Mouse (Mus musculus): Measurements from ENCODE around the gene Nedd8.

The Nedd8 gene

DNA sequence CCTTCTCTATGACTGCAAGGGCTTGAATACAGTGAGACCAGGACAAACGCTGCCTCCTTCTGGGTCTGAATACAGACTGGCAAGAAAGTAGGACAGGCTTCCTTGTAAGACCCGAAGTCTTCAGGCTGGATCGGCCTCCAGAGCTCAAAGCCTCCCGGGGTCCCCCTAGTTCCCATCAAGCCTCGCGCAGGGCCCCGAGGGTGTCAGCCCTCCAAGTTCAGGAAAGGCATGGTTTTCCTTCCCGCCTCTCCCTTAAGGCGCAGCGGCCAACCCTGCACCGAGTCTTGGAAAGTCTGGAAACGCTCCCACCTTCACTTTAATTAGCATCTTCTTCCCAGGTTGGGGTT, 465 bp downstream of the Nedd8 start:
- DNase-seq (ENCODE audit: low read depth, low spot score), result no peak

- no peak for DNase-seq (ENCODE audit: low read depth, low spot score)
Measured at GRCm38 (mm10) chr14:55660636-55661035, 11.3 kb downstream of the Nedd8 start.

- peak; percentile 92 for DNase-seq (ENCODE audit: low read depth, low spot score)
Measured at GRCm38 (mm10) chr14:55659960-55660573, 11.9 kb downstream of the Nedd8 start, which contains the start of gene Mdp1. Gene Mdp1, minus strand, starts transcription at chr14:55660508.

DNA sequence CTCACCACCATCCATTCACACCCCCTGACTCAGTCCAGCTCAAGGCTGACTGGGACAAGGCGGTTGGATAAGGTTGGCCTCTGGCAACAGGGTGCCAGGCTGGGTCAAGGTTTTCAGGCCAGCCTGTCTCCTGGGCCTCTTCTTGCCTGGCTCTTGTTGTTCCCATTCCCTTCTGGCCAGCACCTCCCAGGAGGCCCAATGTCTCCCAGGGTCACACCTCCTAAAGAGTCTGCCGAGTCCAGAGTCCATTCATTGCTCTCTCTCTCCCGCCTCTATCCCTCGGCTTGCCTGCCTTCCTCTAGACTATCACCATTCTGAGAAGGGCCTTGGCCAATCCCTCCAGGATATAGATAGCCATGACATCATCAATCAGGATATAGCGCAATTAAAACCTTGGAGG, 13.9 kb downstream of the Nedd8 start:
- DNase-seq (ENCODE audit: low read depth, low spot score), result no peak

GRCm38 (mm10) chr14:55656935-55657334, 15.0 kb downstream of the Nedd8 start:
- no peak for DNase-seq (ENCODE audit: low read depth, low spot score)

GRCm38 (mm10) chr14:55651528-55651927, 20.4 kb downstream of the Nedd8 start:
- DNase-seq (ENCODE audit: low read depth, low spot score), result no peak

DNA sequence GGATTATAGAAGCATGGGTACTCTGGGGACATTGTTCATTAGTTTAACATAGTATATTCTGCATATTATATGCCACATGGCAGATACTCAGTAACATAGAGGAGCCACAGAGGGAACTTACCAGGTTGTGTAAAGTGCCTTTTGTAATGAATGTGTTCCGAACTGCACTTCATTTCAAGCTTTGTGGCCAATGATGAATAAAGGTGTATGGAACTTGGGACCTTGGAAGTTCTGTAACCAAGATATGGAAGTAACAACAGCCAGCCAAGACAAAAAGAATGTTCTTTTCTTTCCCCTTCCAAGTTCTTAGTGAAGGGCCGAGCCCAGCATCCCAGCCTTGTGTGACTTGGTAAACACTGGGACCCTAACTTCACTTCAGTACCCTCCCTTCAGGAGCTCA, 22.0 kb downstream of the Nedd8 start, which contains the start of gene Tssk4:
Tssk4 (plus strand) TSS at position 301 of the 400 bp plus-strand sequence.
- DNase-seq (ENCODE audit: low read depth, low spot score), result no peak

DNA sequence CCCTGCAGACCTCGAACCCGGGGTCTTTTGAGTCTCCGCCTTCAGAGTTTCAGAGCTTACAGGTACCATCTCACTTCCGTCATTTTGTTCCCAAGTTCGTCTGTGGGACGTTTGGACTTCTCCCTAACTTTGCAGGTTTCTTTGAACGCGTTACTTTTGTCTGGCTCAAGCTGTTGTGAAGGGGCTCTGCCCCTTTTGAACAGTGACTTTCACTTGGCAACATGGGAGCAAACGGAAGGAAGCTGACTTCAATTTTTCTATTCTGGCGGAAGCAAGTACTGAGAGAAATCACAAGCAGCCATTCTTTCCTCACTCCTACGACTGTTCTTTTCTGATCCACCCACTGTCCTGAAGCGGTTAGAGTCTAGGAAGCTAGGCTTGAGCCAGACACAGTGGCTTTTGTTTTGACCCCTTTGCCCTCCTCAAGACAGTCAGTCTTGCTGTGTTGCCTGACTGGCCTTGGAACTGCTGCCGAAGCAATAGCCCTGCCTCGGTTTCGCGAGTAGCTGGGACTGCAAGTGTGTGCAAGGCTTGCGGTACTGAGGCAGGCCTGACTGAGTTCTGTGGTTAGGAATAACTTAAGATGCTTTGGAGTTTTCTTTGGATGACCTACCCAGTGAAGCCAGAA, 27.5 kb downstream of the Nedd8 start:
- DNase-seq (ENCODE audit: low read depth, low spot score), result no peak

DNA sequence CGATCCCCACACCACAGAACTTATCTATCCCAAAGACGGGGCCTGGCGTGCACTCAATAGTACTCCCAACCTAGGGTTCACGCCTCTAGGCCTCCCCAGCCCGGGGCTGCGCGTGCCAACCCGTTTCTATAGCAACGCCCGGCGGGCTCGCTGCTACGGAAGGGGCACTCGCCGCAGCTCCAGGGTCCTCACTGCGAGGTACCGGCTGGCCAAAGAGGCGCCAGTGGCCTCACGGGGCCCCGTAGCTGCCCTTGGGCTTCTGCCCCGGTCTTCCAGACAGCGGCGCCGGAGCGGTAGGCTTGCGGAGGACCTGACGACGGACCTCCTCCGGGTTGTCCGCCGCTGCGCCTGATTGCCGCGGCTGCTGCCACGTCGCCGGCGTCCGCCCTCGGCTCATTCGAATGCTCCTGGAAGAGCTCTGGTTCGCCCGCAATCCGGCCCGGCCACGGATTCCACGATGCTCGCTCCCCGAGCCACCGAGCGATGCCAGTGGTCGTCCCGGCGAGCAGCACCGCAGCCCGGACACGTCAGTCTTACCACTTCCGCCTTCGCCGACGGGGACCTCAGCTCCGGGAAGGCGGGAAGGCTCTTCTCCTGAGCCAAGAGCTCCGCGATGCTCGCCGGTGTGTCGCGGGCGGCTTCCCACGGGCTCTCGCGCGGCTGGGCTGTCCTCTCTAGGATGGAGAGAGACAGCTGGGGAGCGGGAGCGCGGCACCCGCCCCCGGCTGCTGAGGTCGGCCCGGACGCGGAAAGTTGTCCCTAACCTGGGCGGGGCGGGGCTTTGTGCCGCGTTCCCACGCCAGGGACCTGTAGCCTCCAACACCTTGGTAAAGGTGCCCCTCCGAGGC, 28.6 kb downstream of the Nedd8 start, which contains the start of gene Tm9sf1:
Tm9sf1 (minus strand) TSS at position 747 of the 848 bp plus-strand sequence.
- peak; percentile 83 for DNase-seq (ENCODE audit: low read depth, low spot score)

GRCm38 (mm10) chr14:55642679-55643059, 29.3 kb downstream of the Nedd8 start:
- DNase-seq (ENCODE audit: low read depth, low spot score), result no peak

DNA sequence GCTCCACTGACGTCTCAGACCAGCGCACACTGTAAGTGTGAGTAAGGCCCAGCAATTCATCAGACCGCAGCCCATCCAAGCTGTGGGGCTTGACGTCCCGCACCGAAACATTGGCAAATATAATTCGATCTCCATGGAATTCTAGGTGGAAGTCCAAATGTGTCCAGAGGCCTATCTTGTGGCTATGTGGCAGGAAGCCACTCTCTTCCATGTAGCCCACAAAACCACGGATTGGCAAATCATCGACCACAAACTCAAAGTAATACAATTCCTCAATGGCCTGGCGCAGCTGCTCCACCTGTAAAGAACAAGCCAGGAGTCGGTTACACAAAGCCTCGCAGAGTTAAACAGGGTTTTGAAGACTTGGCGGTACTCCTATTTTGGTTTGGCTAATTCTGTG, 30.6 kb downstream of the Nedd8 start:
- DNase-seq (ENCODE audit: low read depth, low spot score), result no peak

DNA sequence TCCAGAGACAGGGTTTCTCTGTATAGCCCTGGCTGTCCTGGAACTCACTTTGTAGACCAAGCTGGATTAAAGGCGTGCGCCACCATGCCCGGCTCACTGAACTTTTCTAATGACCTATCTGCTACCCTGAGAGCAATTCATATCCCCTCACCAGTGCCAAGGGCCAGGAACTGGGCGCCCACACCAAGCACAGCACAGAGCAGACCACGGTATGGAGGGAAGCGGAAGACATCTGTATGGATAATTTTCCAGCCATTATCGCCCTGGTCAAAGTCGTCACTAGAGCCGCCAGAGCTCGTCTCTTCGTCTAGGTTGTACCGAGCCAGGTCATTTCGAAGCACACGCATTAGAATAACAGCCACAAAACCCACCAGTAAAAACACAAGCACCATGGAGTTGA, 31.1 kb downstream of the Nedd8 start:
- DNase-seq (ENCODE audit: low read depth, low spot score), result no peak

DNA sequence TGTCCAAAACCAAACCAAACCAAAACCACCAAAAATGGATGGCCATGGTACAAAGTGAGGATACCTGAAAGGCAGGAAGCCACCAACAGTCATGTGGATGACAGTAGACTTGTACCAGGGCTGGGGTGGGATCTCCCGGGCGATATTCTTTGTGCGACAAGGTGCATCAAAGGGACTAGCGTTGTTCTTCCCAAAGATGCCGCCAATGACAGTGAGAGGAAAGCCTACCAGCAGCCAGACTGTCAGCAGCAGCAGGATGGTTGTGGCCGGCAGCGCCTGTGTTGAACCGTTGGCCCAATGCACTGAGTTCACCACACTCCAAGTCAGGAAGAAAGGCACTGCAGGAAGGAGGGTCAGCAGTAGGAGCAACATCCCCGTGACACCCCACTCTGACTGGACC, 34.1 kb downstream of the Nedd8 start, which contains the start of gene Gm49378:
Gm49378 (minus strand) TSS at position 101 of the 400 bp plus-strand sequence.
- DNase-seq (ENCODE audit: low read depth, low spot score), result no peak

DNA sequence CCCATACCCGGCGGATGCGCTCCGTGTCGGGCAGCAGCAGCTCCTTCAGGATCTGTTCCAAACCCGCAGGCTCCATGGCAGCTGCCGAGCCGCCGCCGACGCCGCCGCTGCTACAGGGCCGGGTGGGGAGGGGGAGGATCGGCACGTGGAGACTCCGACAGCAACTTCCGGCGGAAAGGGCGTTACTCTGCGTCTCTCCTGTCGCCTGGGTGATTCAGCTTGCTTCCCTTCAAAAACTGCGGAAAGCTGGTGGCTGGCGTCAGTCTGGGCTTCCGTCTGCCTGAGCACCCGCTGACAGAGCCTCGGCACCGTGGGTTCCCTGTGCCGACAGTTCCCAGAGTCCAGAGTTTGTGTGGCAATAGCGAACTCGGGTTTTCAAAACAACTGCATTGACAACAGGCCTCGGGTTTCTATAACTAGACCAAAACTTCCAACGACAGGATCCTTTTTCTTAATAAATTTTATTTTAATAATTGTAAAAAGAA, 36.4 kb downstream of the Nedd8 start, which contains the start of gene Ipo4:
Ipo4 (minus strand) TSS at position 435 of the 485 bp plus-strand sequence.
- DNase-seq (ENCODE audit: low read depth, low spot score), result peak; percentile 95

DNA sequence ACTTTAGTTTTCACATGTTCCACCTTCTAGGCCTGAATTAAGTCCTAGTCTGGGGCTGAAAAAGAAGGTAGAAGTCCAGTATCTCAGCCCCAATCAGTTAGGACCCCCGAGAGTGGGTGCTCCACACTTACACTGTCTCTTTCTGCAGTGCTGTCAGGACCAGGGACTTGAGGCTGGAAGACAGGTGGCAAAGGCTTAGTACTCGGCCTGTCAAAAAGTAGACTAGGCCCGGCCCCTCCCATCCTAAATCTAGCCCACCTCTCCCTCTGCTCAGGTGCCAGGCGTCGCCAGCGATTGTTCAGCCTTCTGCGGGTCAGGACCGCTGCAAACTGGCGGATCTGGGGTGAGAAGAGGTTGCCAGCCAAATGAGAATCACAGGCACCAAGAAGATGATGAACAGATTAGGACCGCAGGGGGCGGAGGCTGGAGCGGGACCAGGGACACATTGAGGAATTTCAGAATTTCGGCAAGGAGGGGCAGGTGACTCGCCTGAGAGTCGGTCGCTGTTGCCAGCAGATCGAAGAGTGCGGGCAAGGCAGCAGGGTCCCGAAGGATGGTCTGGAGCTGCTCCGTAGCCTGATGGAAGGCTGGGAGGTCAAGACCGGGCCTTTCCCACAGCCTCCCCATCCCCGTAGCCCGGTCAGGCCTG, 36.9 kb downstream of the Nedd8 start:
- peak; percentile 71 for DNase-seq (ENCODE audit: low read depth, low spot score)

DNA sequence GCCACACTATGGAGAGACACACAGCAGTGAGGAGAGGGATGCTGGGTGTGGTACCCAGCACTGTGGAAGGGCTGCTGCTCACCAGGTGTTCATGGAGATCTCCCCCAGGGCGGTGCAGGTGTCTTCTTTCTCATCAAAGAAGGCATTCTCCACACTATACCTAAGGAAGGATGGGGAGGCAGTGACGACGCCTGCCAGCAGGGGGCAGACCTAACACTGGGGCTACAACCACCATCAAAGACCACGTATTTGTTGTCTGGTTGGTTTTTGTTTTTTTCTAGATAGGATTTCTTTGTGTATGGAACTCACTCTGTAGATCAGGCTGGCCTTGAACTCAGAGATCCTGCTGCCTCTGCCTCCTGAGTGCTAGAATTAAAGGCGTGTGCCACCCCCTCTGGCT, 42.6 kb downstream of the Nedd8 start:
- peak; percentile 78 for DNase-seq (ENCODE audit: low read depth, low spot score)

- DNase-seq (ENCODE audit: low read depth, low spot score), result no peak
Measured at GRCm38 (mm10) chr14:55628077-55628827, 43.7 kb downstream of the Nedd8 start.

GRCm38 (mm10) chr14:55618486-55619195, 53.3 kb downstream of the Nedd8 start:
- no peak for DNase-seq (ENCODE audit: low read depth, low spot score)

GRCm38 (mm10) chr14:55617822-55618221, 54.1 kb downstream of the Nedd8 start, which contains the start of gene Rec8:
Gene Rec8, plus strand, starts transcription at chr14:55618037.
- DNase-seq (ENCODE audit: low read depth, low spot score), result peak; percentile 96

DNA sequence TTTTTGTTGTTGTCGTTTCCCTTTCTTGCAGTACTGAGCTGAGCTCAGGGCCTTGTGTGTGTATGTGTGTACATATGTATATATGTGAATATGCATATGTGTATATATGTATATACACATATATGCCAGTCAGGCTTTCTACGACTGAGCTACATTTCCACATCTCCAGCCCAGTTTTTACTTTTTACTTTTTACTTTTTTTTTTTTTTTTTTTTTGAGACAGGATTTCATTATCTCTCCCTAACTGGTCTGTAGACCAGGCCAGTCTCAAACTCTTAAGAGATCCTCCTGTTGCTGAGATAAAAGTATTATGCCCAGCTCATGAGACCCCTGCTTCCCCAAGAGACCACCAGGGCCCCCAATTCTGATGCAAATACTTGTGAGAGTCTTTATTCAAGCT, 55.1 kb downstream of the Nedd8 start:
- no peak for DNase-seq (ENCODE audit: low read depth, low spot score)
